Mouse (Mus musculus): ENCODE measurements around the gene Slc24a3. TPM values are rescaled to one million over a fixed set of nuclear protein-coding genes. Genes with fewer than 3 reads are reported as not detected.

Slc24a3 gene
- 0.48 and 0.98 TPM in 2 replicates for total RNA-seq (2012; rRNA removed)

- no peak for DNase-seq (ENCODE audit: low read depth, low spot score)
- in situ Hi-C loops (cut with MboI; ENCODE audit: low sequenced_read_pairs in 2 of 2, unreplicated experiment in 2 of 2), result no loop called here
- TF ChIP-seq ZC3H11A (IDR thresholded peaks at IDR 0.05; ENCODE audit: borderline replicate concordance, low read depth, low read length) (no peak), HCFC1 (IDR thresholded peaks at IDR 0.05; ENCODE audit: borderline replicate concordance, insufficient read depth, low read length) (no peak)
- no peaks in the 10 kb centered on the region for H3K36me3 ChIP-seq (ENCODE audit: control insufficient read depth, insufficient read depth, low read length, poor library complexity, severe bottlenecking)
- H3K9me3 ChIP-seq (ENCODE audit: control insufficient read depth, insufficient read depth, low read depth, low read length), result no peaks in the 10 kb centered on the region
- H3K27ac ChIP-seq (ENCODE audit: insufficient read depth, low read depth, low read length, poor library complexity, severe bottlenecking), result no peak within 1 kb of the TSS
- peak within 1 kb of the TSS; percentile 68 to 92 for H3K4me3 ChIP-seq (ENCODE audit: insufficient read depth in 1 of 2, low read depth in 1 of 2, low read length in 2 of 2, poor library complexity in 1 of 2, severe bottlenecking in 1 of 2)
- 0 out of 4 replicates have a peak, but pooled peaks cover 0 to 2% of the 10 kb centered on the region in 2 experiments for H3K4me1 ChIP-seq (ENCODE audit: control insufficient read depth in 2 of 2, insufficient read depth in 2 of 2, low read length in 2 of 2, poor library complexity in 1 of 2)
- peak within 1 kb of the TSS; percentile 74 for H3K9ac ChIP-seq (ENCODE audit: insufficient read depth, low read depth, low read length, poor library complexity, severe bottlenecking)
These were observed at the start of gene Slc24a3 for GRCm38 (mm10) chr2:145167664-145168360. Gene Slc24a3, plus strand, starts transcription at chr2:145167754.

DNA sequence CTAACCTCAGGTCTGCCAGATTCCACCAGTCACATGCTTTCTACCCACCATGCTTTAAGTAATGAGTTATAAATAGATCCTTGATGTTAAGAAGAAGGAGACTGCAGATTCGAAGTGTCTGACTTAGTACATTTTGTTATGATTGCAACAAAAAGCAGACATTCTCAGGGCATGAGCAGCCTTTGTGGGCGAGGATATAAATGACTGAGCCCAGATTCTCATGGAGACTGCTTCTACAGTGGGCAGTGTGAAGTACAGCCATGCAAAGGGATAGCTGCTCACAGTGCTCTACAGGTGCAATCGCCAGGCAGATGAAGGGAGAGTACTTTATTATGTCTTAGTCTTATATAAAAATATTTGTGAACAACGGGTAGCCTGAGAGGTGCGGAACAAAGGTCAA, 49.8 kb upstream of the Slc24a3 start:
- Histone ChIP-seq H3K4me3 (ENCODE audit: insufficient read depth in 1 of 2, low read depth in 1 of 2, low read length in 2 of 2, poor library complexity in 1 of 2, severe bottlenecking in 1 of 2) (no peak overlapping the region), H3K4me1 (ENCODE audit: control insufficient read depth in 2 of 2, insufficient read depth in 2 of 2, low read length in 2 of 2, poor library complexity in 1 of 2) (no peaks in the 10 kb centered on the region), H3K9ac (ENCODE audit: insufficient read depth, low read depth, low read length, poor library complexity, severe bottlenecking) (no peak overlapping the region), H3K27ac (ENCODE audit: insufficient read depth, low read depth, low read length, poor library complexity, severe bottlenecking) (no peak overlapping the region), H3K9me3 (ENCODE audit: control insufficient read depth, insufficient read depth, low read depth, low read length) (no peaks in the 10 kb centered on the region), H3K36me3 (ENCODE audit: control insufficient read depth, insufficient read depth, low read length, poor library complexity, severe bottlenecking) (no peaks in the 10 kb centered on the region)
- in situ Hi-C loops (cut with MboI; ENCODE audit: low sequenced_read_pairs in 2 of 2, unreplicated experiment in 2 of 2), result no loop called here
- no peak for DNase-seq (ENCODE audit: low read depth, low spot score)
- TF ChIP-seq CHD2 (IDR thresholded peaks at IDR 0.05; ENCODE audit: low read depth, low read length) (no peak), HCFC1 (IDR thresholded peaks at IDR 0.05; ENCODE audit: borderline replicate concordance, insufficient read depth, low read length) (no peak), ZNF384 (IDR thresholded peaks at IDR 0.05; ENCODE audit: low read depth, low read length) (no peak), ZC3H11A (IDR thresholded peaks at IDR 0.05; ENCODE audit: borderline replicate concordance, low read depth, low read length) (no peak), MAFK (IDR thresholded peaks at IDR 0.05; ENCODE audit: insufficient read depth, low read depth, low read length) (no peak)

DNA sequence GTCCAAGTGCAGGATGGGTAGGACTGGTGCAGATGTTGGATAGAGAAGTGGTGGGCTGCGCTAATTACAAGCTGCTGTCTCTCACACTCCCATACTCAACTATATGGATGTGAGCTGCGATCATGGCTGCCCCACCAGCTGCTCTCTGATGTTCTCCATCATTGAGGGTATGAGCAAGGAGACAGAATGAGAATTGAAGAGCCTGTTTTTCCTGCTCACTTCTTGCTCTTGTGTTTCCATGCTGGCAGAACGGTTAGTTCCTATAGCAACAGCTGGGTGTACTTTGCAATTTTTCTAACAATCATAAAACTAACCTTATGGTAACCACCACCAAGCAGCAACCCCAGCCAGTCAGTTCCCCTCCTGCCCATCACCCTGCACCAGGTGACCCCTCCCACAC, 39.8 kb upstream of the Slc24a3 start:
- DNase-seq (ENCODE audit: low read depth, low spot score), result no peak
- H3K27ac ChIP-seq (ENCODE audit: insufficient read depth, low read depth, low read length, poor library complexity, severe bottlenecking), result no peak overlapping the region
- no peaks in the 10 kb centered on the region for H3K36me3 ChIP-seq (ENCODE audit: control insufficient read depth, insufficient read depth, low read length, poor library complexity, severe bottlenecking)
- TF ChIP-seq ZNF384 (IDR thresholded peaks at IDR 0.05; ENCODE audit: low read depth, low read length) (no peak), CHD2 (IDR thresholded peaks at IDR 0.05; ENCODE audit: low read depth, low read length) (no peak), ZC3H11A (IDR thresholded peaks at IDR 0.05; ENCODE audit: borderline replicate concordance, low read depth, low read length) (no peak), MAFK (IDR thresholded peaks at IDR 0.05; ENCODE audit: insufficient read depth, low read depth, low read length) (no peak), HCFC1 (IDR thresholded peaks at IDR 0.05; ENCODE audit: borderline replicate concordance, insufficient read depth, low read length) (no peak)
- H3K4me1 ChIP-seq (ENCODE audit: control insufficient read depth in 2 of 2, insufficient read depth in 2 of 2, low read length in 2 of 2, poor library complexity in 1 of 2), result no peaks in the 10 kb centered on the region
- H3K9ac ChIP-seq (ENCODE audit: insufficient read depth, low read depth, low read length, poor library complexity, severe bottlenecking), result no peak overlapping the region
- in situ Hi-C loops (cut with MboI; ENCODE audit: low sequenced_read_pairs in 2 of 2, unreplicated experiment in 2 of 2), result no loop called here
- H3K4me3 ChIP-seq (ENCODE audit: insufficient read depth in 1 of 2, low read depth in 1 of 2, low read length in 2 of 2, poor library complexity in 1 of 2, severe bottlenecking in 1 of 2), result no peak overlapping the region
- no peaks in the 10 kb centered on the region for H3K9me3 ChIP-seq (ENCODE audit: control insufficient read depth, insufficient read depth, low read depth, low read length)

- TF ChIP-seq ZNF384 (IDR thresholded peaks at IDR 0.05; ENCODE audit: low read depth, low read length) (no peak), MAFK (IDR thresholded peaks at IDR 0.05; ENCODE audit: insufficient read depth, low read depth, low read length) (no peak)
- H3K9ac ChIP-seq (ENCODE audit: insufficient read depth, low read depth, low read length, poor library complexity, severe bottlenecking), result no peak overlapping the region
- no peak for DNase-seq (ENCODE audit: low read depth, low spot score)
These were observed 30.8 kb upstream of the Slc24a3 start for GRCm38 (mm10) chr2:145136625-145137291.

More at GRCm38 (mm10) chr2:145136625-145137291, 30.8 kb upstream of the Slc24a3 start:
- H3K4me1 ChIP-seq (ENCODE audit: control insufficient read depth in 2 of 2, insufficient read depth in 2 of 2, low read length in 2 of 2, poor library complexity in 1 of 2), result no peaks in the 10 kb centered on the region
- in situ Hi-C loops (cut with MboI; ENCODE audit: low sequenced_read_pairs in 2 of 2, unreplicated experiment in 2 of 2), result no loop called here
- no peak overlapping the region for H3K27ac ChIP-seq (ENCODE audit: insufficient read depth, low read depth, low read length, poor library complexity, severe bottlenecking)
- H3K36me3 ChIP-seq (ENCODE audit: control insufficient read depth, insufficient read depth, low read length, poor library complexity, severe bottlenecking), result no peaks in the 10 kb centered on the region
- no peak overlapping the region for H3K4me3 ChIP-seq (ENCODE audit: insufficient read depth in 1 of 2, low read depth in 1 of 2, low read length in 2 of 2, poor library complexity in 1 of 2, severe bottlenecking in 1 of 2)
- no peaks in the 10 kb centered on the region for H3K9me3 ChIP-seq (ENCODE audit: control insufficient read depth, insufficient read depth, low read depth, low read length)
